Mouse (Mus musculus) adrenal gland, adult 8-10 months (tissue): ENCODE data around the gene Vti1a. TPM values are rescaled to one million over a fixed set of nuclear protein-coding genes. Genes with fewer than 3 reads are reported as not detected.

ENCODE experiments used
- DNase-seq: peaks from one replicate; pipeline ENCODE4 v3.0.0; 2022
- total RNA-seq, 4 experiments: library from RNA; stranded (reverse); gene quantifications; 2 replicates each; pipeline ENCODE4 v1.2.4; 2022

Gene Vti1a
- total RNA-seq, 4 experiments from 2014 or later, result 38.6 to 56.3 (median 41.6) TPM

GRCm38 (mm10) chr19:55563148-55563651 lies 247.1 kb downstream of the Vti1a start:
- peak; percentile 87 for DNase-seq

- no peak for DNase-seq
These were observed 248.2 kb downstream of the Vti1a start for GRCm38 (mm10) chr19:55564104-55564938.

DNA sequence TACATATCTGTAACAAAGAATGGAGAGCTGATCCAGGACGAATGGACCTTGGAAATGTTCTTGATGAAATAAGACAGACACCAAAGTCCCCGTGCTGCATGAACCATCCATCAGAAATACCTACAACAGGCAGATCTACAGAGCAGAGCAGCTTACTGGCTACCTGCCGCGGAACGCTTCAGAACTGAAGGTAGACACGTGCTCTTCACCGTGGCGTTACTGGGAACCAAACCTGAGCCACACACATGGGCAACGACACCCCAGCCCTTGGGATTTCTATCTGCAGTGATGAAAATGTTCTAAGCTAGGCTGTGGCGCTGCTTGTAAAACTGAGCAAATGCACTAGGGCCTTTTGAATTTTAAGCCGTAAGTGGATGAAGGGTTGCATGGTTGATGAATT lies 249.0 kb downstream of the Vti1a start:
- no peak for DNase-seq

- no peak for DNase-seq
These were observed 249.7 kb downstream of the Vti1a start for GRCm38 (mm10) chr19:55565523-55566369.

DNA sequence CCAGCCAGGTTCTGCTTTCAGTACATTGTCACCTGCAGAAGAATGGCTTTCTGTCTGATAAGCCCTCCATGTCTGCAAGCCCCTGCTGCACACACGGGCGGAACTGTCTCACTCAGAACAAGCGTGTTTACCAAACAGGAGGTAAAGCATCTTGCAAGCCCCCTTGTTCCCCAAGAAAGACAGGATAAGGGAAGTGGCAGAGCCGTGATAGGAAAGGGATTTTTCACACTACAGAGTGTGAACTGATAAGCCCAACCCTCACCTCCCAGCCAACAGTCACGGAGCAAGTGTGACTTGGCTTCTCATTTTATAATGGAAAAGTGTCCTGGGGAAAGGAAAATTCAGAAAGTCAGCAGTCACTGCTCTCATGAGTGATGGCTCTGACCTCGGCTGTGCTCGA lies 253.0 kb downstream of the Vti1a start:
- DNase-seq, result no peak

DNA sequence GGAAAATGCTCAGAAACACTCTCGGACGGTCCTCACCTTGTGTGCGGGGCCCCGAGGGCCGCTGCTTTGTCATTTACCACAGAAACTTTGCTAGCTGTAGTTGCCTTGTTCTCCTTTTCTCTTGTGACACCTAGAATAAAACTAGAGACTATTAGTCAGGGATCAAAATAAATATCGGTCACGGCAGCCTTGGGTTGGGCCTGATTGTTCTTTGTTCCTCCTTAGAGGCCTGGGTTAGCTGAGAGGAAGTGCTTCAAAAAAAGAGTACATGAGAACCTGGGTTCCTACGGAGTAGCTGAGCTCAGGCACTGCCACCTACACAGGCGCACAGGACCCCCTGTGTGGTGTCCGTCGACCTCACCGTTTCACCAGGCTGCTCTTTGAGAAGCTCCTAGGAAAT lies 253.8 kb downstream of the Vti1a start:
- no peak for DNase-seq

- DNase-seq, result no peak
These were observed 254.6 kb downstream of the Vti1a start for GRCm38 (mm10) chr19:55570520-55571296.

DNA sequence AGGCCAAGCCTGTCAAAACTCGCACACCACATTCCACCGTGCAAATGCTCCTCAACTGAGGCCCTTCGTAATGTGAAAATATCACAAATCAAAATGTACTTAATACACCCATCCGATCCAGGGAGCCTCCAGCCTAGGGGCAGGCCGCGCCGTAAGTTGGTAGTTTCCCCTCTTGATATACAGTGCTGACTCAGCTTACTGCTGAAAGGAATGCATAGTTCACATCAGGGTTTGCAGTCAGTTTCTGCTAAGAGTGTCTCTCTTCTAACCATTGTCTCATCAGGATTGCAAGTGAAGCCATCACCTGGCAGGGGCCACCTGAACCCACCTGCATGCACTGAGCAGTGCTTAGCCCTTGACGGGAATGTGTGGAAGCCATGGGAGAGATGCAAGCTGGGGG lies 255.4 kb downstream of the Vti1a start:
- no peak for DNase-seq

DNA sequence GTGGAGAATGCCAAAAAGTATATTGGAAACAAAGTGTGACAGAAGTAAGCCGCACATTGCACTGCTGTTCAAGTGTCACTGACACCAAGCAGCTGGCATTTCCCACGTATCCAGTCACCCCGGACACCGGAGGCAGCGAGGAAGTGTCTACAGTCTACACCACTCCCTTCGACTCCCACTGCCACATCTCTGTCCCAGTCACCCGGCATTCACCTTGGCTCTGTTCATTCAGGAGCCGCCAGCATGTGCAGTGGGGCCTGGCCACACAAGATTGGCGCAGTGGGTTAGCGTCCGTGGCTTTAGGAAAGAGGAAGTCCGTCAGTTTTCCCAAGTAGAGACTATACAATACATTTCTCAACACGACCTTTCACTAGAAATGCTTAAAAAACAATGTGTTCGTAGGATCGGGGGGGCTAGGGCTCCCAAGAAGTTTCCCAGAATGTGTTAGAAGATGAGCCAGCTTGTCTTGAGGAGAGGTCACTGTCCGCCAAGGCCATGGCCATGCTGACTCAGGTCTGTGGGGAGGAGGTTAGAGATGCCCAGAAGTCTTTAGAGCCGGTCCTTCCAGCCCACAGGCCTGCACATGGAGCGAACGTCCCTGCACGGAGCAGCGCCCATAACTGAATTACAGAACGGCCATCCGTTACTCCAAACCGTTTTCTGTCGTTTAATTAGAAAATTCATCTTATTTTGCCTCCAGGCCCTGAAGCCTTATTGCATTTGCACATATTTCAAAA lies 261.4 kb downstream of the Vti1a start:
- DNase-seq, result peak; percentile 34

- peak; percentile 38 for DNase-seq
These were observed 262.3 kb downstream of the Vti1a start for GRCm38 (mm10) chr19:55578094-55579085.

- DNase-seq, result no peak
These were observed 263.2 kb downstream of the Vti1a start for GRCm38 (mm10) chr19:55579310-55579709.

GRCm38 (mm10) chr19:55580152-55580551 lies 264.1 kb downstream of the Vti1a start:
- DNase-seq, result no peak

- DNase-seq, result no peak
These were observed 264.6 kb downstream of the Vti1a start for GRCm38 (mm10) chr19:55580667-55581066.

DNA sequence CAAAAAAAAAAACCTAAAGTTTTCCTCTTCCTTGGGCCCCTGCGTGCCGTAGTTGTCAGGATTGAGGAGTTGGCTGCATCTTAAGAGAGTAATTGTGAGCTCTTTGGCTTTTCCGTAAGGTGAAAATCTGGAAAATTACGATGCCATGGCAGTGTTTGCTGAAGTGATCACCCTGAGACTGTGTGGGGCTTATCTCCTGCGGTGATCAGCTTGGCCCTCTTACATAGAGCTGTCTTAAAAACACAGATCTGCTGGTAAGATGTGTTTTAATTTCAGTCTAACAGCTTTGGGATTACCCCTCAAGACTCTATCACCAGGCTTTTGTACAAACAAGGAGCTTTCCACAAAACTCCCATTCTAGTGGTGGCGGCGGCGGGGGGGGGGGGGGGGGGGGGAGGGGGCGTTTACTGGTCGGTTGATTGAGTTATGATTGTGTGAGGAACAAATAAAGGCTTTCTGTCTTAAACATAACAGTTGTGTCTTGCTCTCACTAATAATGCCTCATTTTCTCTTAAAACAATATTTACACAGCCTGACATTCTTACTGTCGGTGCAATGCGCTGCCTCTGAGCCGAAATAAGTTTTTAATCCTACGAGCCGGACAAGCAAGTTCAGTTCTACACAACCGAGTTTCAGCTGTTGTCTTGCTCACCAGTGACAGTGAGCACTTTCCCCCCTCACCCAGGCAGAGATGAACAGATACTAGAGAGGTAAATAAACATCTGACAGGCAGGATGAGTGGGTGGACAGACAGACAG lies 267.0 kb downstream of the Vti1a start:
- DNase-seq, result no peak

- DNase-seq, result no peak
These were observed 269.5 kb downstream of the Vti1a start for GRCm38 (mm10) chr19:55585270-55586224.

- DNase-seq, result no peak
These were observed 271.7 kb downstream of the Vti1a start for GRCm38 (mm10) chr19:55587638-55588421.
